13 mouse cellular contexts compared by ENCODE assay signal in the genomic region with DNA sequence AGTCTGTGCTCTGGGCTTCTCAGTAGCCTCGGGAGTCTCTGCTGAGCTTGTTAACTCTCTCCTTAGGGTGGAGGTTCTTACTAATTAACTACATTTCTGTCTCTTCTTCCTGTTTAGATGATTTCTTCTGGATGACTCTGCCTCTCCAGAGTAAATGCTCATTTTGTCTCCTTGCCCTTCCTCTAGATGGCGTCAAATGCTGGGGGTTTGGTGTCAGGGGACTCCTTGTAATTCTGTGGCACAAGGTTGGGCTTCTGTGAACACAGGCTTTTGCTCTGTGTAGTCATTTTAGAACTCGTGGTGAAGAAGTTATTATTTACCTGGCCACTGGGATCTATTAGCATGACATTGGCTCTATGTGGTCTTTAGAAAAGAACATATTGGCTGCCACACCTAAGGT.
DNase-seq lines count a peak whose midpoint lies in the region; TF ChIP-seq lines count a peak whose summit lies in the region.
"Had no signal": no experiment of that assay in that cellular context is flagged by ENCODE, and none has a peak within 500 bp of the region (broad histone marks: within the 10 kb centered on the region; RNA-seq: fewer than 3 reads in every experiment).

No protein-coding gene starts in this region.

- 52% methylated on average over 3 of the region's 3 CpGs for WGBS in kidney, adult 2 months

- no peaks in the 10 kb centered on the region; the same call in 1 of the 2 replicates for H3K27me3 ChIP-seq in kidney, adult 2 months (replicated peaks; ENCODE audit: control insufficient read depth, insufficient read depth, low read length)
- H3K27me3 ChIP-seq: lung, embryonic 15.5 days had no signal

- TF ChIP-seq CTCF in kidney, adult 2 months (conservative IDR thresholded peaks at IDR 0.05; ENCODE audit: insufficient read depth, insufficient read length, low read depth, low read length) = peak; percentile 34

- peak; percentile 11 for DNase-seq in kidney, adult 2 months
- no peak for DNase-seq in kidney, postnatal 25 days
- peak; percentile 30 for DNase-seq in A20 (ENCODE audit: low read depth, low spot score)
- DNase-seq in ES-CJ7 (ENCODE audit: low read depth, low spot score) = peak; percentile 16
- peak; percentile 48 for DNase-seq in brain, adult 2 months (ENCODE audit: low read depth, low spot score)
- no peak for DNase-seq in spleen, postnatal 36 days (ENCODE audit: low spot score in 2 of 2)
- no peak for DNase-seq in left cerebral cortex, adult 8-10 months (ENCODE audit: low spot score in 2 of 2)
- DNase-seq: cerebellum, adult 9-11 months; kidney, postnatal 14 days; layer of hippocampus, postnatal 36 days; midbrain, embryonic 14.5 days; right cerebral cortex, postnatal 4 days had no signal

- H3K36me3 ChIP-seq in kidney, adult 2 months (ENCODE audit: control insufficient read depth, insufficient read depth, low read length) = no peaks in the 10 kb centered on the region
- H3K36me3 ChIP-seq: lung, embryonic 15.5 days had no signal

- H3K4me3 ChIP-seq in kidney, adult 2 months (ENCODE audit: insufficient read depth, low read depth, low read length) = no peak overlapping the region
- H3K4me3 ChIP-seq: lung, embryonic 15.5 days had no signal

- no peak for TF ChIP-seq POLR2A in kidney, adult 2 months (IDR thresholded peaks at IDR 0.05; ENCODE audit: low read depth, low read length)

- H3K4me1 ChIP-seq in kidney, adult 2 months (ENCODE audit: control insufficient read depth, insufficient read depth, low read length) = no peaks in the 10 kb centered on the region
- H3K4me1 ChIP-seq: lung, embryonic 15.5 days had no signal

- H3K27ac ChIP-seq in kidney, adult 2 months (ENCODE audit: insufficient read depth, low read depth, low read length) = no peak overlapping the region
- H3K27ac ChIP-seq: lung, embryonic 15.5 days had no signal

Comparison
In these comparisons a context has a peak if more than half of its experiments do, and no peak if none do; other contexts are left out.
1. DNase-seq: peak in kidney, adult 2 months (single experiment), A20 (single experiment), ES-CJ7 (single experiment) and brain, adult 2 months (single experiment); none in kidney, postnatal 25 days (0 of 2), spleen, postnatal 36 days (0 of 2) and left cerebral cortex, adult 8-10 months (0 of 2).